18 mouse cellular contexts compared by ENCODE assay signal in the genomic region with DNA sequence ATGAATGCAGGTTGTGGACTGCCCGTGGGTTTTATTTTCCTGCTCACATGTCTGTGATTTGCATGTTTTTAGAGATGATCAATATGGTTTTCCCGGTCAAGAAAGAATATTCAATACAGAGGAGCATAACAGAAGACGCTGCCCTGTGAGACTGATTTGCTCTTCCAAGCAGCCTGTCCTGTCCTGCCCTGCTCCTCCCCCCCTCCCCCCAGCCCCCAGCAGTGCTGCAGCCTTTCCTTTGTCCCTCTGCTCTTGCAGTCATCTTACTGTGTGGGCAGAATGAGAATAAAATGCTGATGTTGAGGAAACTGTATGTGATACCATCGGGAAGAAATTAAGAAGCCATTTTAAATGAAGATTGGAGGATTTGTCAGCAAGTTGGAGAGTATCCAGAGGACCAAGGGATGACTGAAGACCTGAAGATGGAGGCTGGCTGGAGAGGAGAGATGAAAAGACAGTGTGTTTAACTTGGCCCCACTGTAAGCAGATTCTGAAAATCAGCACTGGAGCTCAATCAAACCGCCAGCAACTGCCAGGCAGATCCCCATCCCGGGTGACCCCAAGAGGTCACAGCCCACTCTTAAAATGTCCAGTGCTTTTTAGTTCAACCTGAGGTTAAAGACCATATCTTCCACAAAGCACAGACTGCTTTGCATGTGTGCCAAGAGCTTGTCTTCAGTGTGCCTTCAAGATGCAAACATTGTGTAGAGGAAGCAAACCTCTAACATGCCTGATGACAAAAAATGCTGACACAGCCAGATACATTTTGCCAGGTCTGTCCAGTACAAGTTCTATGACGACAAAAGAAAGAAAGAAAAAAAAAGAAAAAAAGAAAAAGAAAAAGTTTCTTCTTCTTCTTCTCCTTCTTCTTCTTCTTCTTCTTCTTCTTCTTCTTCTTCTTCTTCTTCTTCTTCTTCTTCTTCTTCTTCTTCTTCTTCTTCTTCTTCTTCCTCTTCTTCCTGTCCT.
A peak's percentile ranks its signal among the peaks of the same experiment; 100 is the strongest.
DNase-seq lines count a peak whose midpoint lies in the region; ATAC-seq and TF ChIP-seq lines count a peak whose summit lies in the region.
"Had no signal": no experiment of that assay in that cellular context is flagged by ENCODE, and none has a peak within 500 bp of the region (broad histone marks: within the 10 kb centered on the region; RNA-seq: fewer than 3 reads in every experiment).

No protein-coding gene starts in this region.

- 43% methylated on average over 7 of the region's 7 CpGs for WGBS in hindbrain, embryonic 11.5 days
- 29% methylated on average over 7 of the region's 7 CpGs for WGBS in hindbrain, postnatal 0 days
- 48% methylated on average over 7 of the region's 7 CpGs for WGBS in midbrain, embryonic 13.5 days
- 54% methylated on average over 7 of the region's 7 CpGs for WGBS in midbrain, embryonic 10.5 days

- H3K27ac ChIP-seq in hindbrain, embryonic 11.5 days (ENCODE audit: low read depth, low read length) = no peak overlapping the region
- H3K27ac ChIP-seq in hindbrain, postnatal 0 days = no peak overlapping the region
- H3K27ac ChIP-seq in midbrain, embryonic 13.5 days = no peak overlapping the region
- H3K27ac ChIP-seq in midbrain, embryonic 10.5 days (replicated peaks) = no peak overlapping the region
- H3K27ac ChIP-seq: forebrain, embryonic 15.5 days; limb, embryonic 12.5 days; liver, embryonic 12.5 days had no signal

- H3K4me1 ChIP-seq in hindbrain, embryonic 11.5 days (replicated peaks; ENCODE audit: control insufficient read depth, insufficient read depth, low read length) = no peaks in the 10 kb centered on the region
- H3K4me1 ChIP-seq in hindbrain, postnatal 0 days (ENCODE audit: insufficient read depth, low read length) = no peaks in the 10 kb centered on the region
- peaks cover 6% of the 10 kb centered on the region; the same call in 1 of the 2 replicates for H3K4me1 ChIP-seq in midbrain, embryonic 13.5 days (replicated peaks)
- peaks cover 6% of the 10 kb centered on the region for H3K4me1 ChIP-seq in midbrain, embryonic 10.5 days
- H3K4me1 ChIP-seq: forebrain, embryonic 15.5 days; limb, embryonic 12.5 days; liver, embryonic 12.5 days; megakaryocyte, embryonic 14.5 days had no signal

- H3K4me3 ChIP-seq in hindbrain, embryonic 11.5 days (ENCODE audit: low read depth, low read length) = no peak overlapping the region
- H3K4me3 ChIP-seq in hindbrain, postnatal 0 days (ENCODE audit: low read length) = no peak overlapping the region
- H3K4me3 ChIP-seq in midbrain, embryonic 13.5 days (replicated peaks) = no peak overlapping the region
- H3K4me3 ChIP-seq in midbrain, embryonic 10.5 days = no peak overlapping the region
- H3K4me3 ChIP-seq: forebrain, embryonic 15.5 days; limb, embryonic 12.5 days; liver, embryonic 12.5 days; megakaryocyte, embryonic 14.5 days had no signal

- peak; percentile 15 for DNase-seq in hindbrain, embryonic 11.5 days (ENCODE audit: low spot score)
- DNase-seq in hindbrain, postnatal 0 days (ENCODE audit: low spot score) = no peak
- DNase-seq in midbrain, embryonic 10.5 days (ENCODE audit: low spot score) = no peak
- DNase-seq in embryo, embryonic 10.5 days (ENCODE audit: low spot score) = peak; percentile 23
- DNase-seq in mesoderm, embryonic 11.5 days (ENCODE audit: low read depth, low spot score) = peak; percentile 13
- DNase-seq in right cerebral cortex, adult 2 months (ENCODE audit: low spot score in 2 of 2) = no peak
- no peak for DNase-seq in heart, adult 9 months (ENCODE audit: low spot score in 2 of 2)
- DNase-seq: adrenal gland, adult 2 months; cerebellum, postnatal 10 days; gastrocnemius, postnatal 25 days; right cerebral cortex, adult 18-20 months; thymus, postnatal 25 days had no signal

- ATAC-seq in hindbrain, embryonic 11.5 days (ENCODE audit: low FRiP score) = peak; percentile 71
- ATAC-seq in hindbrain, postnatal 0 days = no peak
- peak; percentile 72; the same call in 1 of the 2 replicates for ATAC-seq in midbrain, embryonic 13.5 days
- ATAC-seq: forebrain, embryonic 15.5 days; intestine, embryonic 16.5 days; liver, embryonic 12.5 days had no signal

- H3K9me3 ChIP-seq in hindbrain, embryonic 11.5 days (ENCODE audit: control insufficient read depth, low read length) = no peaks in the 10 kb centered on the region
- no peaks in the 10 kb centered on the region for H3K9me3 ChIP-seq in hindbrain, postnatal 0 days (ENCODE audit: low read length)
- H3K9me3 ChIP-seq in midbrain, embryonic 13.5 days = no peaks in the 10 kb centered on the region
- no peaks in the 10 kb centered on the region for H3K9me3 ChIP-seq in midbrain, embryonic 10.5 days (replicated peaks)
- H3K9me3 ChIP-seq: forebrain, embryonic 15.5 days; limb, embryonic 12.5 days; liver, embryonic 12.5 days; megakaryocyte, embryonic 14.5 days had no signal

- H3K4me2 ChIP-seq in hindbrain, embryonic 11.5 days (replicated peaks; ENCODE audit: low read depth, low read length) = no peak overlapping the region
- H3K4me2 ChIP-seq in hindbrain, postnatal 0 days (ENCODE audit: low read depth, low read length) = no peak overlapping the region
- H3K4me2 ChIP-seq in midbrain, embryonic 13.5 days (replicated peaks) = no peak overlapping the region
- H3K4me2 ChIP-seq: forebrain, embryonic 15.5 days; limb, embryonic 12.5 days; liver, embryonic 12.5 days had no signal

- no peaks in the 10 kb centered on the region for H3K36me3 ChIP-seq in hindbrain, embryonic 11.5 days (ENCODE audit: control insufficient read depth, insufficient read depth, low read length)
- H3K36me3 ChIP-seq in hindbrain, postnatal 0 days (ENCODE audit: insufficient read depth, low read length) = no peaks in the 10 kb centered on the region
- H3K36me3 ChIP-seq in midbrain, embryonic 13.5 days = no peaks in the 10 kb centered on the region
- H3K36me3 ChIP-seq in midbrain, embryonic 10.5 days = no peaks in the 10 kb centered on the region
- H3K36me3 ChIP-seq: forebrain, embryonic 15.5 days; limb, embryonic 12.5 days; liver, embryonic 12.5 days had no signal

- H3K27me3 ChIP-seq in hindbrain, embryonic 11.5 days (ENCODE audit: control insufficient read depth, insufficient read depth, low read length) = no peaks in the 10 kb centered on the region
- H3K27me3 ChIP-seq in hindbrain, postnatal 0 days (ENCODE audit: insufficient read depth, low read length) = no peaks in the 10 kb centered on the region
- H3K27me3 ChIP-seq in midbrain, embryonic 13.5 days = no peaks in the 10 kb centered on the region
- no peaks in the 10 kb centered on the region for H3K27me3 ChIP-seq in midbrain, embryonic 10.5 days (ENCODE audit: low read depth, poor library complexity, severe bottlenecking)
- H3K27me3 ChIP-seq: forebrain, embryonic 15.5 days; limb, embryonic 12.5 days; liver, embryonic 12.5 days; megakaryocyte, embryonic 14.5 days had no signal

- no peak for TF ChIP-seq CTCF in hindbrain, postnatal 0 days (IDR thresholded peaks at IDR 0.05; ENCODE audit: low read depth)

- H3K9ac ChIP-seq in hindbrain, embryonic 11.5 days (ENCODE audit: low read depth, low read length) = no peak overlapping the region
- H3K9ac ChIP-seq in hindbrain, postnatal 0 days (replicated peaks; ENCODE audit: low read length) = no peak overlapping the region
- no peak overlapping the region for H3K9ac ChIP-seq in midbrain, embryonic 13.5 days (replicated peaks)
- H3K9ac ChIP-seq: forebrain, embryonic 15.5 days; limb, embryonic 12.5 days; liver, embryonic 12.5 days had no signal

Comparison
In these comparisons a context has a peak if more than half of its experiments do, and no peak if none do; other contexts are left out.
1. DNase-seq: peak in hindbrain, embryonic 11.5 days (single experiment), embryo, embryonic 10.5 days (single experiment) and mesoderm, embryonic 11.5 days (single experiment); none in hindbrain, postnatal 0 days (single experiment), midbrain, embryonic 10.5 days (single experiment), right cerebral cortex, adult 2 months (0 of 2) and heart, adult 9 months (0 of 2).